Mouse (Mus musculus): ENCODE results near the gene Unc93b1.
"Not testable (repeated sequence)": the region's sequence is repeated elsewhere in the genome, so short reads cannot be mapped to it uniquely, and the experiment has no call there.

Gene Unc93b1

GRCm38 (mm10) chr19:3946715-3947114 lies 11.7 kb downstream of the Unc93b1 start:
- DNase-seq (ENCODE audit: low spot score in 2 of 2), result peak in 1 of 2 experiments; percentile 71

GRCm38 (mm10) chr19:3947813-3948212 lies 12.8 kb downstream of the Unc93b1 start:
- no peak for DNase-seq (ENCODE audit: low spot score in 2 of 2)

- no peak for DNase-seq (ENCODE audit: low spot score in 2 of 2)
Measured at GRCm38 (mm10) chr19:3948546-3948945, 13.6 kb downstream of the Unc93b1 start.

DNA sequence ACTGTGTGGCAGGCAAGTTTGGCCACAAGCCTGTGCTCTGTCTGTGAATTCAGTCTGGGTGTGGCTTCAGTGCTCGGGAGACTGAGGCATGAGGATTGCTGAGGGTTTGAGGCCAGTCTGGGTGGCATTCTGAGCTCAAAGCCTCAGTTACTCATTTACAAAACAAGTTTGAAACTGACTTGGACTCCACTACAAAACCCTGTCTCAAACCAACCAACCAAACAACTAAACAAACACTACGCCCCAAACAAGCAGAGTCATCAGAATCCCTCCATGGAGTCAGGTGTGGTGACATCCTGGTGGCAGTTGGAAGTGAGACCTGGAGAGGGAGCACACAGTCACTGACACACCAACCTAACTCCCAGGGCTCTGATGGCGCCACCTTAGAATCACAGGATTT lies 15.3 kb downstream of the Unc93b1 start:
- no peak for DNase-seq (ENCODE audit: low spot score in 2 of 2)

GRCm38 (mm10) chr19:3951461-3951860 lies 16.5 kb downstream of the Unc93b1 start:
- DNase-seq (ENCODE audit: low spot score in 2 of 2), result no peak

DNA sequence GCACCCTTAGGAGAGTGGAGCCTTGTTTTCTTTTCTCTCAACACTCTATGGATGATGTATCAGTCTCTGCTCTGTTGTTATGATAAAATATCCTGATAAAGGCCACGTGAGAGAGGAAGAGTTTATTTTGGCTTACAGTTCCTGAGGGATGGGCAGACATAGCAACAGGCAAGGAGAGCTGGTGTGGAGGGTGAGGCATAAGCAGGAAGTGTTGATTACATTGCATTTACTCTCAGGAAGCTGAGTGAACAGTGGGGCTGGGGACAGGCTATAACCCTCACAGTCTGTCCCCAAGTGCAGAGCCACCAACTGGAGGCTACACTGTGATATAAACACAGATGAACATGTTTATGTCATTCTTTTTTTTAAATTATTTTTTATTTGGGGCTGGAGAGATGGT lies 17.1 kb downstream of the Unc93b1 start:
- no peak for DNase-seq (ENCODE audit: low spot score in 2 of 2)

- DNase-seq (ENCODE audit: low spot score in 2 of 2), result no peak
Measured at GRCm38 (mm10) chr19:3955033-3955432, 20.0 kb downstream of the Unc93b1 start.

- DNase-seq (ENCODE audit: low spot score in 2 of 2), result no peak
Measured at GRCm38 (mm10) chr19:3955804-3956203, 20.8 kb downstream of the Unc93b1 start.

DNA sequence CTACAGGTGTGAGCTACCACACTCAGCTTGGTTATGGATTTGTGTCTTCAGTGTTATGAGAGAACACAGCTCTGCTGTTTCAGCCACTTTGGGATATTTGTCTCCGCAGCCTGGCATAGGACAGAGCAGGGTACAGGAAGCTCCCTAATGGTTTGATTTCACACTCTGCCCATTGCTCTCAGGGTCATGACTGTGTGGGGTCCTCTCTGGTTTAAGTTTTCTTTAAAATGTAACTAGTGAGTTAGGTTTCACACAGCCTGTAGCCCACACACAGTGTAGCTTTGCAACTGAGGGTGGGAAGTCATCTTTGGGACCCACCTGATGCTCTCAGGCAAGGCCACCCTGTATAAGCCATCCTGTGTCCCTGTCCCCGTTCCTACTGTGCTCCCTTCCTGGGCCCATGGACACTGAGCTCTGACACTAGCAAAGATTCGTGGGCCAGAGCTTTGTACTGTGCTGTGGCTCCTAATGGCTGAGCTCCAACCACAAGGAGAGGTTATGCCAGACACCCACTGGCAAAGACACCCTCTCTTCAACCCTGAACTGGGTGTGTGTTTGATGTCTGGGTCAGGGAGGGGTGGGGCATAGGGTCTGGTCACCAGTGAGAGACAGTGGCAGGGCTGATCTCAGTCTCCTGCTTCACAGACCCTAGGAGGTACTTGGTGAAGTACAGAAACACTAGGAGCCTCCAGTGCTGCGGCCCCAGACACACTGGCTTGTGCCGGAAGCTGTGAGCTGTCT lies 22.5 kb downstream of the Unc93b1 start:
- not testable (repeated sequence) for DNase-seq (ENCODE audit: low spot score in 2 of 2)

DNA sequence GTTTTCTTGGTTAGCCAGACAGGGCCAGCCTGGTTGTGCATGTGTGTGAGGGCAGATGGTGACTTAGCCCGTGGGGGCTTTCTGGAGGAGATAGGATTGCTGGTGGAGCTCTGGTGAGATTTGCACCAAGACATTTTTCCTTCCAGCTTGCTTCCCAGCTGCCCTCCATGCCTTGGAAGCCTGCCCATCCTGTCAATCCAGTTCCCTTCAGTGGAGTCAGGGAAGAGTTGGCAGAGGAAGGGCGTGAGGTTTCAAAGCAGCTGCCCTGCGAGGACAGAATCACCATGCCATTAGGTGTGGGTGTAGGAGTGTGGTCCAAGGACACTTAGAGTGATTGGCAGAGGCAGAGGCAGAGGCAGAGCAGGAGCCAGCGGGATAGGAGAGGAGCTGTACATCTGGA lies 23.5 kb downstream of the Unc93b1 start, which contains the start of gene Aldh3b3:
Gene Aldh3b3 (plus strand): TSS at position 176 of the 400 bp plus-strand sequence.
- no peak for DNase-seq (ENCODE audit: low spot score in 2 of 2)

DNA sequence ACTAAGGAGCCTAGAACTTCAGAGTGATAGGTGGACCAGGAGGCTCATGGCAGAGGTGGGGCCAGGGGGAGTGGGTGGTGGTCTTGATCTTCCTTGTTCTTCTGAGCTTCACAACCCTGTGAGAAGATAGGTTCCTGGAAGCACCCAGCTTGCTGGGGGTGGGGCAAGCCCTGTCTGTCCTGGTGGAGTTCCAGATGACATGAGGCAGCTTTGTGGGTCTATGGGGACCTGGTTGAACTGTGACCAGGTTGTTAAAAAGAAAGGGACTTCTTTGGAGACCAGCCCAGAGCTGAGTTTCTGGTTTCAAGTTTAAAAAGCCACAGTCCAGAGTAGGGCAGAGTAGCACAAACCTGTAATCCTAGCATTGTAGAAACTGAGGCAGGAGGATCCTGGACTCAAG lies 24.0 kb downstream of the Unc93b1 start:
- DNase-seq (ENCODE audit: low spot score in 2 of 2), result no peak

GRCm38 (mm10) chr19:3960211-3960610 lies 25.2 kb downstream of the Unc93b1 start:
- no peak for DNase-seq (ENCODE audit: low spot score in 2 of 2)

- DNase-seq (ENCODE audit: low spot score in 2 of 2), result not testable (repeated sequence)
Measured at GRCm38 (mm10) chr19:3961805-3962204, 26.8 kb downstream of the Unc93b1 start.

DNA sequence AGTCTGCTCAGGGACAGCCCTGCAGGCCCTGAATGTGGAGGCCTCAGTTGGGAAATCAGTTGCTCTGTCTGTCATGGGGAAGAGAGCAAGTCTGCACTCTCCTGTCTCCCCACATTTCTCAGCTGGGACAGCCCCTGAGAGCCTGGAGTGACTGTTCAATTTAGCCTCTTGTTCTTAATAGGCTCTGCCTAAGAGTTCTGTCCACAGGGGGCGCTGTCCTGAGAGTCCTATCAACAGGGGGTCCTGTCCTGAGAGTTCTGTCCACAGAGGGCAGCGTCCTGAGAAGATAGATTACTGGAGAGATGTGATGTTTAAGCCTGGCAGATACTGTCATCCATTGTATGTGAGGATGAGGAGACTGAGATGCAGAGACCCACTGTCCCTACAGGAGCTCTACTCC lies 27.5 kb downstream of the Unc93b1 start:
- DNase-seq (ENCODE audit: low spot score in 2 of 2), result no peak

- no peak for DNase-seq (ENCODE audit: low spot score in 2 of 2)
Measured at GRCm38 (mm10) chr19:3964030-3964429, 29.0 kb downstream of the Unc93b1 start.

GRCm38 (mm10) chr19:3966330-3967075 lies 31.5 kb downstream of the Unc93b1 start:
- DNase-seq (ENCODE audit: low spot score in 2 of 2), result no peak

- DNase-seq (ENCODE audit: low spot score in 2 of 2), result no peak
Measured at GRCm38 (mm10) chr19:3967258-3967657, 32.3 kb downstream of the Unc93b1 start.

DNA sequence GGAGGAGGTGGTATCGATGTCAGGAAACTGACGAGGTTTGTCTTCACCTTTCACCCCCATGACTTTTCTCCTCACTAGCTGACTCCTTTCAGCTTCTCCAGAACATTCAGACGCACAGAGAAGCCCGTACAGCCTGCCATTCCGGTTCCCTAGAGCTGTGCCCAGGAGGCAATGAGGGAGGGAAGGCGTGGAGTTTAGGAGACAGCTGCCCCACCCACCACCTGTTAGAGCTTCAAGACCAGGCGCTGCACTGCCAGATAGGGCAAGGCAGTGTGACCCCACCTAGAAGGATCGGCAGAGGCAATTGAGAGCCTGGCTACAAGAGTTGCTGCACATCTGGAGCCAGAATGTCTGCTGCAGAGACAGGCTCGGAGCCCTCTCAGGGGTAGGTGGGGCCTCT lies 37.2 kb downstream of the Unc93b1 start, which contains the start of gene Aldh3b2:
Gene Aldh3b2 (plus strand): TSS at position 100 of the 400 bp plus-strand sequence.
- DNase-seq (ENCODE audit: low spot score in 2 of 2), result no peak

DNA sequence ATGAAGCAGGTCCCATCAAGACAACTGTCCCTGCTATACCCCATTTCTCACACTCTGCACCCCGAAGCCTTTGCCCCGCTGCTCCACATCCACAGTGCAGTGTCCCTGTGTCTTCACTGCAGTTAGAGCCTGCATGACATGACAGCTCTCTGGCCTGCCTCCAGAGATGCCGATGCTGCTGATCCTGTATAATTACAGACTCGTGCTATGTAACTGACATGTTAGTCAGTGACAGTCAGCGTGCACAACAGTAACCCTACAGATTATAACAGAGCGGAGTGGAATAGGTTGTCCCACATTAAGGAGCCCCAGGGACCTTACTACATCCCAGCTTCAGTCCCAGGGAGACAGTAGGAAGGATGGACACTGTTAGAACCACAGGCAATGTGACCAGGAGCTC lies 39.6 kb downstream of the Unc93b1 start:
- not testable (repeated sequence) for DNase-seq (ENCODE audit: low spot score in 2 of 2)

DNA sequence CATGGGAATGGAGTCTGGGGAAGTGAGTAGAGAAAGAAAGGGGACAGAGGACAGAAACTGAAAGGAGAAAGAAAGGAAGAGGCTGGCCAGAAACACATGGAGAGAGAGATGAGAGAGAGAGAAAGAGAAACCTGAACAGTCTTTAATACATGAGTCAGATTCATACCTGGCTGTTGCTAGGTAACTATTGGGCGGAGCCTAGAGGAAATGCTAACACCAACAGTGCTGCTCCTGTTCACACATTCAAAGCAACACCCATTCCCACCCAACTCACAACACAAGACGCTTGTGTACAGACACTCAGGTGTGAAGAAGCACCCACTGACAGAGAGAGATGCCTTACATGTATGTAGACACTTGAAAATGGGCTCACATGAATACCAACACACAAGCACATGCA lies 40.9 kb downstream of the Unc93b1 start:
- DNase-seq (ENCODE audit: low spot score in 2 of 2), result no peak

DNA sequence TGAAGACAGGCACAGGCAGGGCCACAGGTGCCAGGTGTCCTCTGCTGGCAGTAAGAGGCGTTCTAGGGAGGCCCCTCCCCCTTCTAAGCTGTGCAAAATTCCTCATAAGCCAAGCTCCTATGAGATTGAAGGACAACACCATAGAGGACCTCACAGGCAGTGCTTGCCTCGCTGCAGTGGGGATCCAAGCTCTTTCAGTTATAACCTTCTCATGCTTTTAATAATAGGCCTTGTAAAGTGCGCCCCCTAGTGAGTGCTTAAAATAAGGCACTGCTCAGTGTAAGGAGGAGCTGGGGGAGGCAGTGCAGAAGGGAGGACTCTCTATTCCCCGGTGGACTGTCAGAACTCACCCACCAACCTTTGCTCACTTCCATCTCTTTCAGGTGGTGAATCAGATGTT lies 45.3 kb downstream of the Unc93b1 start:
- DNase-seq (ENCODE audit: low spot score in 2 of 2), result peak in 1 of 2 experiments; percentile 90

GRCm38 (mm10) chr19:3980917-3981316 lies 45.9 kb downstream of the Unc93b1 start:
- DNase-seq (ENCODE audit: low spot score in 2 of 2), result no peak

All from left cerebral cortex, adult 9 months (tissue).